Mouse (Mus musculus) frontal cortex, adult (tissue): ENCODE data around the gene Stxbp5l.
"Not testable (repeated sequence)": the region's sequence is repeated elsewhere in the genome, so short reads cannot be mapped to it uniquely, and the experiment has no call there.

Experiments
- ATAC-seq: cut with Nextera tagmentation; 2 replicates; pipeline ENCODE4 v1.9.2; 2017; ENCODE audit warnings: mild to moderate bottlenecking, moderate library complexity, mixed read lengths; ENCODE audit not compliant: low TSS enrichment

Stxbp5l gene

DNA sequence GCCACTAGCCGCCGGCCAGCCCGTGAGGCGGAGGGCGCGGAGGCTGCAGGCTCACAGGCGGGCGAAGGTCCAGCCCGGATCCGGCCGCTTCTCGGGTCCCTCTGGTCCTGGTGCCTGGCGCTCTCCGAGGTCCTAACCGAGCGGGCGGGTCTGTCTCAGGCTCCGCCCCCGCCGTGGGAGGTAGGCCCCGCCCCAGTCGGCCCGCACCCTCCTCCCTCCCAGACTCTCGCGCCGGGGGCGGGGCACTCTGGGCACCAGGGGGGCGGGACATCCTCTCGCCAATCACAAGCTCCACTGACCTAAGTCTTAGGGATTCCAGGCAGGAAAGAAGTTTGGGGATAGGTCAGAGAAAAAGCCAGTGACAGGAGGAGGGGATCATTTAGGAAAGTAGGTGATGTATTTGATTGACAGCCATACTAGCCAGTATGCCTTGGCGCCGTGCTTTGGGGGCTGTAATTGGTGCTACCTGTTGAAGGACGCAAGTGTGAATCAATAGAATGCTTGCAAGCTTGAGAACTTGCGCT is at the start of gene Stxbp5l:
Gene Stxbp5l (minus strand): TSS at position 142 of the 524 bp plus-strand sequence.
- ATAC-seq: peak; percentile 93

DNA sequence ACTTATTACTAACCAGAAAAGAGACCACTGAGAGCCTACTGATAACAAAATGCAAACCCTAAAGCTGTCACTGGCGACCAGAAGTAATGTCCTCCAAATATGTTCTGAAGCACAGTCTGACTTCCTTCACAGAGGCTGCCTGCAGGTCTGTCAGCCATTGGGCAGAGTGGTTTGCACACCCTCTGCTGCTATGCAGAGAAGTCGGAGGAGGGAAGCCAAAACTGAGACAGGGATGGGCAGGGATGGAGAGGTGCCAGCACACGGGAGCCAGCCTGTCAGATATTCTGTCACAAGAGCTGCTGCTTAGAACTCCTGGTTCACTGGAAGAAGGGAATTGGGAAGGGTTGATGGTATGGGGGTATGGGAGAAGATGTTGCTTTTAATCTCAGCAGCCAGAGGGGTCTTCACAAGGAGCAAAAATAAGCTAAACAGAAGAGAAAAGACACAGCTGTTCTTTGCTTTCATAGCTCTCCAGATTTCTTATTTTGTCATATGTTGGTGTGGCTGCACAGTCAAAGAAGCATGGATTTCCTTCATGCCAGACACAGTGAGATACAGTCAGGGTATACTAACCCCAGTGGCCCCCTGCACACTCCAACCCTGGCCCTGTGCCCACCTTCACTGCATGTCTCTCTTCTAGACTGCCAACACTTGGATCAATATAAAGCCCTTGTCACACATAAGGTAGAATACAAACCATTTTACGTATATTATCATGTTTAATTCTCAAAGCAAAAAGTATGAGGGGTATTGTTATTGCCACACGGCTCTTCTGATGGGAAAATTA is 48.8 kb upstream of the Stxbp5l start:
- ATAC-seq: peak; percentile 95

- ATAC-seq: peak; percentile 77
Observed at GRCm38 (mm10) chr16:37425434-37425833, 40.7 kb upstream of the Stxbp5l start.

DNA sequence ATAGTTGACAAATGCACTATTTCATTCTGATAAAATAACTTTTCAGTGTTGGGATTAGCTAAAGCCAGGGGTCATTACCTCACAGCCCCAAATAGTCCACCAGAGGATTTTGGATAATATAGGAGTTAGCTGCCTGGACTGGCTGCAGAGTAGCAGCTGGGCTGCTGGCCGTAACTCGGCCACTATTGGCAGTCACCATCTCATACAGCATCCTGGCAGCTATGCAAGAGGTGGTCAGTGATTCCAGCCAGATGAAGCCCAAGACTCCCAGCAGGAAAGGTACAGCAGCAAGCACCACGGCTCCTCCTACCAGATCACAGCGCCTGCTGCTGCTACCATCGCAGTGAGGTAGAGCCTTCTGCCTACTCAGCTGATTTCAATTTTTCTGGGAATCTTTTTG is 38.1 kb upstream of the Stxbp5l start:
- ATAC-seq: no peak

GRCm38 (mm10) chr16:37421851-37422250 is 37.1 kb upstream of the Stxbp5l start:
- no peak for ATAC-seq

DNA sequence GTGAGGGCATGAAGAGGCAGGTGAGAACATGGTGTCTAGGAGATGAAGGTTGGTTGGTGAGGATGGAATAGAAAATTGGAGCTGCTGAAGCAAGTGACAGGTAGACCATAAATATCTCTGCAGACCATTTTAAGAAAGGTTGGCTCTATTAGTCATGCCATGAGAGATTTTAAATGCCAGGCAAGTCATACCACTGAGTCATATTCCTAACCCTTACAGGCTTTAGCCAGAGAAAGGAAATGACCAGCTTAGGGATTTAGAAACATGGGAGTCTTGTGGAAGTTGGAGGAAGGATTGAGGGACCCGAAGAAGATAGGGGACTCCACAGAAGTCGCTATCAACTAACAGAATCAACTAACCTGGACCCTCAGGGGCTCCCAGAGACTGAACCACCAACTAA is 35.8 kb upstream of the Stxbp5l start:
- no peak for ATAC-seq

DNA sequence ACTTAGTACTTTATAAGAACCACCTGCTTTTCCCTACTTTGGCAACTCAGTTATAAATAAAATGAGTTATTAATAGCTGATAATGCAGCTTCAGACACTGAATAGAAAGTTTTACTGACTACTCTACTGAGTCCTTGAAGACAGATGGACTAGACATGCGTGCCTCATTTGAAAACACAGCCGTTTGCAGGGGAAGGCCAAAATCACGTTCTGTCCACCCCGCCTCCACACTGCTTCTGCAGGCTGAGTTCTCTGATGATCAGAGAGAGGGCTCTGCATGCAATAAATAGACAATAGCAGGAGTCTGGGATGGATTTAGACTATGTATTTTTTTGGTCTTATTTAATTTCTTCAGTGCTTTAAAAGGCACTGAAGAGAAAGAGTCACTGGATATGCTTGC is 20.8 kb upstream of the Stxbp5l start:
- no peak; the same call in 1 of the 2 replicates for ATAC-seq

GRCm38 (mm10) chr16:37404922-37405321 is 20.2 kb upstream of the Stxbp5l start:
- no peak for ATAC-seq

DNA sequence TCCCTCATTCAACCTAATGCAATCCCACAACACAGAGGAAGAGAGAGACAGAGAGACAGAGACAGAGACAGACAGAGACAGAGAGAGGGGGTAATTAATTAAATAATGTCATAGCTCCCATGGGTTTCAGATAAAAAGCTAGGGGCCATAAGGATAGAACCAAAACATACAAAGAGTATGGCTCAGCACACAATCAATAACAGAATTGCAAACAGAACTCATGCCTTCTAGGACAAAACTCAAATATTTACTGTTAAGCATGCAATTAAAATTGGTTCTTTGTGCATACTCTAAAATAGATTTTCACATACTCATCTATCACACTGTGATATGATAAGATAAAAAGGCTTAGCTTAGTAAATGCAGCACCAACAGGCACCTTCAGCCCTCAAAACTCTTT is 5.2 kb upstream of the Stxbp5l start:
- no peak for ATAC-seq

GRCm38 (mm10) chr16:37389201-37389905 is 4.6 kb upstream of the Stxbp5l start:
- ATAC-seq: no peak

- ATAC-seq: peak; percentile 79
Observed at GRCm38 (mm10) chr16:37384369-37384768, 393 bp downstream of the Stxbp5l start.

- ATAC-seq: no peak
Observed at GRCm38 (mm10) chr16:37383426-37383825, 1.3 kb downstream of the Stxbp5l start.

DNA sequence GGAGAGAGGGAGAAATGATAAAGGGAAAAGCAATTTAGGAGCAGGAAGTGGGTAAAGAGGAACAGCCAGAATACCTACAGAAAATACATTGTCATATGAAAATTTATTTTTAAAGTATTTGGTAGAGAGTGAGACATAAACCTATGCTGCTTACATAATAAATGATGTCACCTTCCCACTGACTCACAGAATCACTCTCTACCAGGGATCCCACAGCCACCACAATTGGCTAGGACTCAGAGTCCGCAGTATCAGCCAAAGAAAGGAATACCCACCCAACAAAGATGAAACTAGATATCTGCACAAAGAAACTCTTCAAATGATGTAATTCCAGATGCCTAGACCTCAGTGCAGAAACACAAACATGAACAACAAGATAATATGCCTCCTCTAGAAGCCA is 12.0 kb downstream of the Stxbp5l start:
- ATAC-seq: peak; percentile 83; the same call in 1 of the 2 replicates

DNA sequence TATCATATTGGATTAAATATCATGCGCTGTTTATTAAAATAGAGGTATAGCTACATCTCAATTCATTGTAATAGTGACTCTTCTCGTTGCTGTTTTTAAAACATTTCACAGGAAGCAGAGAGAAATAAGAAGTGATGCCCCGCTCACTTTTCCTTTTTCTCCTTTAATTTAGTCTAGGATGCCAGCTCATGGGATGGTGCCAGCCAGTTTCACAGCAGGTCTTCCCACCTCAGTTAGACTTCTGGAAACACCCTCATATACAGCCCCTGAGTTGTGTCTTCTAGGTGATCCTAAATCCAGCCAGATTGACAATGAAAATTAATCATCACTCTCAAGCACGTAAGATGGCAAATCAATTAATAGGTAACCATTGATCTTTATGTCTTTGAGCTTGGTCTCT is 17.3 kb downstream of the Stxbp5l start:
- ATAC-seq: no peak

GRCm38 (mm10) chr16:37363958-37364357 is 20.8 kb downstream of the Stxbp5l start:
- no peak for ATAC-seq

DNA sequence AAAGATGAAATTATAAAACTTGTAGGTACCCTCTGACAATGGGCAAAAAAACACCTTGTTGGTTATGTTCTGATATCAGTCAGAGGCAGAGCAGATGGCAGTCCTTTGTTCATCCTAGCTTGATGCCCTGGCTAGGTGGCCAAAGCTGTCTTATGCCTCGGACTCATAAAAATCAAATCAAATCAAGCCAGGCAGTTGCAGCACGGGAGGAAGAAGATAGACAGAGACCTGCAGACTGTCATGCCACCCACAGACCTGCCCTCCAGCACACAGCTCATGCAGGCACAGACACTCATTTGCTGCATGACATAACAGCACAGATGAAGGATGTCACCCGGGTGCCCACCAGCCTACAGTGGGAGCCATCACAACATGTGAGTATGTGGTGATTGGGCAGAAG is 29.1 kb downstream of the Stxbp5l start:
- no peak for ATAC-seq

- peak; percentile 85 for ATAC-seq
Observed at GRCm38 (mm10) chr16:37347092-37347491, 37.7 kb downstream of the Stxbp5l start.

GRCm38 (mm10) chr16:37344960-37345359 is 39.8 kb downstream of the Stxbp5l start:
- ATAC-seq: no peak

- not testable (repeated sequence) for ATAC-seq
Observed at GRCm38 (mm10) chr16:37341446-37341845, 43.3 kb downstream of the Stxbp5l start.

- 0 out of 2 replicates have a peak, but pooled peaks have one; percentile 38 for ATAC-seq
Observed at GRCm38 (mm10) chr16:37338177-37338576, 46.6 kb downstream of the Stxbp5l start.

DNA sequence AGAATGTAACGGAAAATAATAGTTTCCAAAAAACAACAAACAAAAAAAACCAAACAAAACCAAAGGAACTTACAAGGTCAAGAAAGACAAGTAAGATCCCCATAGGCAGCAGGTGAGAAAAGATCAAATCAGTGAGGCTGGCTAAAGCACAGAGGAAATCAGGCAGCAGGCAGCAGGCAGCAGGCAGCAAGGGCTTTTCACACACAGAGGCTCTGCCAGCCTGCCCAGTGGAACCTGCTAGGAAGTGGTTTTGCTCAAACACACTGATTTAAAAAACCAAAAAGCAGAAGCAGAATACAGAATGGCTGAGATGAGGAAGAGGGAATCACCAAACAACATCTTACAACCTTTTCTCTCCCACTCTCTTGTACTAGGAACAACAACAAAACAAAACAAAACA is 47.2 kb downstream of the Stxbp5l start:
- ATAC-seq: peak; percentile 65; the same call in 1 of the 2 replicates

- ATAC-seq: no peak
Observed at GRCm38 (mm10) chr16:37304441-37304840, 80.3 kb downstream of the Stxbp5l start.

- no peak; the same call in 1 of the 2 replicates for ATAC-seq
Observed at GRCm38 (mm10) chr16:37292593-37292992, 92.2 kb downstream of the Stxbp5l start.
